ENCODE assay signal across 22 mouse cellular contexts in the genomic region with DNA sequence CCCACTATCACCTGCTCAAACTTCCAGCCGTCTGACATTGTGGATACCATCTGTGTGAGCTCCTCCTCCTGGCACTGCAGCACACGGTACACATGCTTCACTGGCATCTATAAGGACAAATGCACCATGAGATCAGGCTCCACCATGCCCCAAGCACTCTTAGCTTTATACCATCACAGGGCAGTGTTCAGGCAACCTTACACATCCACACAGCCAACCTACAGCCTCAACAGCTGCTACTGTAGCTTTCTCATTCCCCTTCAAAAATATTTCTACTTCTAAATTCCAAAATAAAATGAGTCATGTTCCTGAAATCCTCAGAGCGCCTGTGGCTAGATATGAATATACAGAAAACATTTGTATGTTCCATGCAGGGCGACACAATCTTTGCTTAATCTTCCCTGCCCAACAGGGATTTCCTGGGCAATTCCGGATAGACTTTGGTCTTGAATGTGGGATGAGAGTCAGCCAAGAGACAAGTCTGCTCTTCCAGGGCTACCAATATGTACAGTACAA. TPM values are rescaled to one million over a fixed set of nuclear protein-coding genes. Genes with fewer than 3 reads are reported as not detected.
"Had no signal": no experiment of that assay in that cellular context is flagged by ENCODE, and none has a peak within 500 bp of the region (broad histone marks: within the 10 kb centered on the region; RNA-seq: fewer than 3 reads in every experiment).

No protein-coding gene starts in this region.

- H3K4me1 ChIP-seq: limb, embryonic 10.5 days; limb, embryonic 13.5 days; liver, embryonic 12.5 days; liver, embryonic 15.5 days; lung, embryonic 15.5 days; neural tube, embryonic 12.5 days; stomach, embryonic 15.5 days had no signal

- DNase-seq: kidney, adult 18-20 months; kidney, postnatal 14 days; kidney, postnatal 4 days; liver; lung, adult 18-20 months; midbrain, embryonic 14.5 days; right cerebral cortex, postnatal 4 days; spleen, adult 18-20 months; thymus, adult 2 months; thymus, postnatal 14 days; thymus, postnatal 4 days had no signal

- H3K27ac ChIP-seq: limb, embryonic 10.5 days; limb, embryonic 13.5 days; liver, embryonic 12.5 days; liver, embryonic 15.5 days; lung, embryonic 15.5 days; neural tube, embryonic 12.5 days; neural tube, embryonic 15.5 days; stomach, embryonic 15.5 days had no signal

- ATAC-seq: inflammation-experienced regulatory T-cells, adult 6 months; liver, embryonic 12.5 days had no signal

- H3K27me3 ChIP-seq: limb, embryonic 13.5 days; liver, embryonic 12.5 days; liver, embryonic 15.5 days; lung, embryonic 15.5 days; neural tube, embryonic 12.5 days; neural tube, embryonic 15.5 days; stomach, embryonic 15.5 days had no signal

- H3K4me3 ChIP-seq: limb, embryonic 10.5 days; limb, embryonic 13.5 days; liver, embryonic 12.5 days; liver, embryonic 15.5 days; lung, embryonic 15.5 days; neural tube, embryonic 12.5 days; neural tube, embryonic 15.5 days; stomach, embryonic 15.5 days had no signal

RNA-seq across cellular contexts. Expression of gene Prss27, which starts 19.8 kb away (rescaled TPM):
- polyA plus RNA-seq: limb, embryonic 10.5 days; liver, embryonic 12.5 days; liver, embryonic 15.5 days; midbrain, embryonic 11.5 days; midbrain, postnatal 0 days had no signal

RNA-seq across cellular contexts. Expression of gene Prss22, which starts 59.9 kb away (rescaled TPM):
- polyA plus RNA-seq: inflammation-experienced regulatory T-cells, adult 6 months; liver, embryonic 12.5 days; liver, embryonic 15.5 days; midbrain, embryonic 11.5 days; midbrain, embryonic 14.5 days; midbrain, postnatal 0 days; neural tube, embryonic 15.5 days had no signal
